Mouse (Mus musculus) stomach, postnatal 0 days (tissue): ENCODE measurements around the gene Nxn. TPM values are rescaled to one million over a fixed set of nuclear protein-coding genes. Genes with fewer than 3 reads are reported as not detected.

ENCODE experiments used
- ATAC-seq: fragments of 200-750 bp; cut with Nextera tagmentation; 2 replicates; pipeline ENCODE4 v1.8.0; 2017; ENCODE audit not compliant: low FRiP score, low TSS enrichment
- DNase-seq: peaks from one replicate; pipeline ENCODE4 v3.0.0-alpha.2; 2016; ENCODE audit warnings: low spot score
- H3K27ac ChIP-seq: fragments of 300-500 bp; sonication (generic); replicated peaks from 2 replicates; pipeline ENCODE4 v1.5.1; 2014; ENCODE audit warnings: mild to moderate bottlenecking, control low read depth
- H3K27me3 ChIP-seq: fragments of 300-500 bp; sonication (generic); 2 replicates; pipeline ENCODE4 v1.6.1; 2014; ENCODE audit warnings: low read length; ENCODE audit not compliant: control insufficient read depth, insufficient read depth
- H3K36me3 ChIP-seq: fragments of 300-500 bp; sonication (generic); 2 replicates; pipeline ENCODE4 v1.6.1; 2014; ENCODE audit warnings: low read length, mixed read lengths; ENCODE audit not compliant: control insufficient read depth, insufficient read depth
- H3K4me1 ChIP-seq: fragments of 300-500 bp; sonication (generic); replicated peaks from 2 replicates; pipeline ENCODE4 v1.6.1; 2014; ENCODE audit warnings: antibody characterized with exemption; ENCODE audit not compliant: control insufficient read depth, insufficient read depth
- H3K4me2 ChIP-seq: fragments of 300-500 bp; sonication (generic); replicated peaks from 2 replicates; pipeline ENCODE4 v1.6.1; 2014; ENCODE audit warnings: low read depth, mild to moderate bottlenecking, control low read depth, moderate library complexity
- H3K4me3 ChIP-seq: fragments of 300-500 bp; sonication (generic); 2 replicates; pipeline ENCODE4 v1.5.1; 2014; ENCODE audit warnings: low read depth, low read length, control low read depth
- H3K9ac ChIP-seq: fragments of 300-500 bp; sonication (generic); 2 replicates; pipeline ENCODE4 v1.6.1; 2014; ENCODE audit warnings: mild to moderate bottlenecking, low read length, control low read depth, mixed read lengths
- H3K9me3 ChIP-seq: fragments of 300-500 bp; sonication (generic); 2 replicates; pipeline ENCODE4 v1.6.1; 2016; ENCODE audit warnings: low read length; ENCODE audit not compliant: control insufficient read depth
- CTCF ChIP-seq: IDR thresholded peaks from 2 replicates; pipeline ENCODE4 v1.5.1; 2016; ENCODE audit warnings: antibody characterized with exemption, low read depth, mild to moderate bottlenecking, moderate library complexity
- EP300 ChIP-seq: optimal IDR thresholded peaks from 2 replicates; pipeline ENCODE3; 2016; ENCODE audit warnings: antibody characterized with exemption
- WGBS: fragments of 180-500 bp; shearing (Covaris S2); extraction: QIAGEN DNeasy Blood & Tissue Kit; methylation state at CpG from one replicate; pipeline ENCODE4 v1.1.7; 2014; 5-methylcytosine and 5-hydroxymethylcytosine counted together
- polyA plus RNA-seq: library from polyadenylated mRNA; unstranded; fragments of >200 nt; fragmentation: Nextera tagmentation; extraction: Ambion mirVana; gene quantifications from 2 replicates; pipeline ENCODE4 v1.2.1, GENCODE M21; 2015

Gene Nxn
- polyA plus RNA-seq, 1 experiment from 2014 or later = 24.0 TPM

DNA sequence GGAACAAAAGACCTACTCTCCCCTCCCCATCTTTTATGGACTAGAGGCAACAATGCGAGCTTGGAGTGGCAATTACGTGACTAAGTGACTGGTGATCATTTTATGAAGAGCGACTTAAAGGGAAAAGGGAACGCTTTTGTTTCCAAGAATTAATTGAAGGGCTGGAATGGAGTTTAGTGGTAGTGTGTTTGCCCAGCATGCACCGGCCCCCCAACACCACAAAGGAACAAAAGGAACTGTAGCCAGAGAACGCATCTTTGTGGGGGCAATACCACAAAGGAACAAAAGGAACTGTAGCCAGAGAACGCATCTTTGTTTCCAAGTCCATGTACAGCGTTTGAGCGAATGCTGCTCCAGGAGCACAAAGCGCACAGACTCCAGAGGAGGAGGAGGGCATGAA lies 64.0 kb downstream of the Nxn start:
- Histone ChIP-seq H3K4me2 (no peak overlapping the region), H3K36me3 (no peaks in the 10 kb centered on the region), H3K27ac (no peak overlapping the region), H3K4me1 (peaks cover 6% of the 10 kb centered on the region), H3K27me3 (no peaks in the 10 kb centered on the region), H3K9me3 (no peaks in the 10 kb centered on the region), H3K9ac (no peak overlapping the region), H3K4me3 (no peak overlapping the region)
- no peak for DNase-seq
- ATAC-seq = no peak
- TF ChIP-seq CTCF (no peak), EP300 (no peak)
- WGBS = 81% methylated on average over 10 of the region's 10 CpGs

DNA sequence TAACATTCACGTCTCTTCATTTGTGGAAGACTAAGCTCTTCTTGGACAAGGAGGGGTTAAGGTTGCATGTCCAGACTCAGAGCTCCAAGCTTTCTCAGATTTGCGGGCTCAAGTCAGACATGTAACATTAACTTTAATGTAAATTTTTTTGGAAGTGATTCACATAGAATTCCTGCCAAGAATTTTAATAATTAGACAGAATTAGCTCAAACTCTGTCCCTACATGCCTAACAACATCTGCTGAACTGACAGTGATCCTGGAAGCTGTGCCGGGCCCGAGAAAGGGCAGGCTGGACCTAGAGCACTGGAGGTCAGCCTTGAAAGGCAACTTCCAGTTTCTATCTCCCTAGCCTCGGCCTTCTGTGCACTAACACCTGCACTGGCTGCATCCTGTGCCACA lies 66.7 kb downstream of the Nxn start:
- Histone ChIP-seq H3K27ac (peak overlapping the region; percentile 69), H3K4me1 (peaks cover 8% of the 10 kb centered on the region; the same call in 1 of the 2 replicates), H3K4me3 (no peak overlapping the region), H3K36me3 (no peaks in the 10 kb centered on the region), H3K9ac (no peak overlapping the region), H3K9me3 (no peaks in the 10 kb centered on the region), H3K4me2 (no peak overlapping the region), H3K27me3 (no peaks in the 10 kb centered on the region)
- WGBS = 22% methylated on average over 5 of the region's 5 CpGs
- TF ChIP-seq EP300 (no peak), CTCF (no peak)
- no peak for ATAC-seq
- DNase-seq = no peak

DNA sequence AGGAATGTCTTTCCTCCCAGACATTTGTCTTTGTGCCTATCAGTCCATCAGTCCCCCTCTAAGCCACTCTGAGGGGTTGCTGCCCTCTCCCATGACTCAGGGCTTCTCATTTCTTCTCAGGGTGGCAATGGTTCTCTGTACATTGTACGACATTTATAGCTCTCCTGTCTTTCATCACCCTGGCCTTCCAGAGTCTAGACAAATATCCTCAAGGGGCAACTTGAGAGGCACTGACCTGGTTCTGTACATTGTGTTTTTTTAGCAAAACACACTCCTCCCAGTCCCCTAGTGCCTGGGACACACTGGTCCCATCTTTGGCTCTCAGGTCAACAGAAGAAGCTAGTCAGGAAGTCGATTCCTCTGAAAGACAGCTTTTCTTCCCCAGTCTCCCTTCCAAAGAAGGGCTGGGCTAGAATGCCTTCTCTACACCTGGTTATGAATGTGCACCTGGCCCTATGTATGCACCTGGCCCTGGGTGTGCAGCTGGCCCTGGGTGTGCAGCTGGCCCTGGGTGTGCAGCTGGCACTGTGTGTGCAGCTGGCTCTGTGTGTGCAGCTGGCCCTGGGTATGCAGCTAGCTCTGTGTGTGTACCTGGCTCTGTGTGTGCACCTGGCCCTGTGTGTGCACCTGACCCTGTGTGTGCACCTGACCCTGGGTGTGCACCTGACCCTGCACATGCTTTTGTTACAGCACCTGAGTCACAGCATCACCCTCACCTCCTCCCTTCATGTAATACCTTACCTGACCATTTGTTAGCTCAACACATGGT lies 70.2 kb downstream of the Nxn start:
- Histone ChIP-seq H3K4me3 (no peak overlapping the region), H3K4me1 (peaks cover 22% of the 10 kb centered on the region), H3K9ac (no peak overlapping the region), H3K27me3 (no peaks in the 10 kb centered on the region), H3K4me2 (no peak overlapping the region), H3K36me3 (no peaks in the 10 kb centered on the region), H3K27ac (0 out of 2 replicates have a peak overlapping the region, but pooled peaks have one; percentile 40), H3K9me3 (no peaks in the 10 kb centered on the region)
- WGBS = 53% methylated on average over 2 of the region's 2 CpGs
- DNase-seq (peak; percentile 33), ATAC-seq (peak; percentile 44; the same call in 1 of the 2 replicates)
- TF ChIP-seq CTCF (no peak), EP300 (no peak)

DNA sequence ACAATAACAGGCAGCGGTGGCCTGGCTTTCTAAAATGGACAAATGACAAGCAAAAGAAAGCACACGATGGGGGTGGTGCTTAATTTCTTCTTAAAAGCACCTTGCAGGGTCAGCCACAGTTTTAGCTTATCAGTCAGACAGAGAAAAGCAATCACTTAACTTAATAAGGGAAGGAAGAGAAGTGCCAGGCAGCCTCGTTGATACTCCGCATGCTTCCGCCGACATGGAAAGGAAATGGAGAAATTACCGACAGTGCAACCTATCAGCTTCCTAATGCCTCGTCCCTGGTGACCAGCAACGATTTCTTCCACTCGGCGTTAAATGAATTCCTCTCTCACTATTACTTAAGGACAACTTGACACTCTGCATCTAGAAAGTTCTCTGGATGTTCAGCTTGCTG lies 70.9 kb downstream of the Nxn start:
- ATAC-seq (no peak), DNase-seq (no peak)
- 42% methylated on average over 11 of the region's 11 CpGs for WGBS
- H3K4me3 ChIP-seq = no peak overlapping the region
- no peak overlapping the region for H3K4me2 ChIP-seq
- H3K9me3 ChIP-seq = no peaks in the 10 kb centered on the region
- peaks cover 22% of the 10 kb centered on the region for H3K4me1 ChIP-seq
- TF ChIP-seq CTCF = no peak
- TF ChIP-seq EP300 = no peak
- no peaks in the 10 kb centered on the region for H3K36me3 ChIP-seq
- no peaks in the 10 kb centered on the region for H3K27me3 ChIP-seq
- H3K27ac ChIP-seq = 0 out of 2 replicates have a peak overlapping the region, but pooled peaks have one; percentile 40
- no peak overlapping the region for H3K9ac ChIP-seq

DNA sequence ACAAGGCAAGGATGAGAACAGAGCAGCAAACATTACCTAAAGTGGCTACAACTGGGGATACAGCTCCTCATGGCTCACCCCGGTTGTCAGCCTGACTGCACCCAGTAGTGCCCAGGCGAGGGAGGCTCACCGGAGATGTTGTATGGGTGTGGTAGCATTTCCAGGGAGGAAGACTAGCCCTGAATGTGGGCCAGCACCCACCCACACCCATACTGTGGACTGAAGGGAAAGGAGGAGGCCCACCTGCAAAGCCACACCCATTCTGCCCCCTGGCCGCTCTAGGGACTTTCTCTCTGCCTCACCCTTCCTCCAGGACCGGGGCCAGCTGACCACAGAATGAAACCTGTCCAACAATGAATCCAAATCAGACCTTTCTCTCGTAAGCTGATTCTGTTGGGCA lies 72.3 kb downstream of the Nxn start:
- H3K4me1 ChIP-seq = peaks cover 23% of the 10 kb centered on the region
- no peak overlapping the region; the same call in 1 of the 2 replicates for H3K9ac ChIP-seq
- H3K27ac ChIP-seq = peak overlapping the region; percentile 67
- H3K9me3 ChIP-seq = no peaks in the 10 kb centered on the region
- DNase-seq (peak; percentile 63), ATAC-seq (peak; percentile 38)
- WGBS = 54% methylated on average over 6 of the region's 6 CpGs
- no peak overlapping the region; the same call in 1 of the 2 replicates for H3K4me2 ChIP-seq
- H3K27me3 ChIP-seq = no peaks in the 10 kb centered on the region
- H3K4me3 ChIP-seq = no peak overlapping the region
- H3K36me3 ChIP-seq = no peaks in the 10 kb centered on the region
- TF ChIP-seq EP300 (no peak), CTCF (no peak)

DNA sequence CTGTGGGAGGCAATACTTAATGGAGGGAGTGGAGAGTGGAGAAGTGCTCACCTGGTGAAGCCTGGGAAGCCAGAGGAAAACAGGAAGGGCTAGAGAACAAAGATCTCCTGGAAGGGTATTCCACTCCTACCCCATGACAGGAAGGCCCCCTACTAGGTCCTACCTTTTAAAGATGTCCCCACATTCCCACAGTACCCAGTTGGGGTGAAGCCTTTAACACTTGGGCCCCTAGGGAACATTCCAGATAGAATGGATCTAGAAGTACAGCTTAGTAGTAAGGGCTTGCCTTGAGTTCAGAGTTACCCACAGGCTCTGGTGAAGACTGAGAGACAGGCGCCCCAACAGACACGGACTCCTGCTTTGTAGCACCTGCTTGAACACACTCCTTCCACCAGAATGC lies 72.9 kb downstream of the Nxn start:
- DNase-seq = no peak
- WGBS = 69% methylated on average over 2 of the region's 2 CpGs
- Histone ChIP-seq H3K36me3 (no peaks in the 10 kb centered on the region), H3K9ac (no peak overlapping the region), H3K4me2 (no peak overlapping the region), H3K4me3 (no peak overlapping the region), H3K27me3 (no peaks in the 10 kb centered on the region), H3K4me1 (peaks cover 23% of the 10 kb centered on the region), H3K27ac (peak overlapping the region; percentile 67), H3K9me3 (no peaks in the 10 kb centered on the region)
- no peak for TF ChIP-seq CTCF
- no peak for TF ChIP-seq EP300
- ATAC-seq = no peak
